Mouse (Mus musculus) layer of hippocampus, postnatal 14 days (tissue): Measurements from ENCODE around the gene Map3k9. TPM values are rescaled to one million over a fixed set of nuclear protein-coding genes. Genes with fewer than 3 reads are reported as not detected.

Source experiments
- DNase-seq, 2 experiments: peaks; one replicate each; pipeline ENCODE4 v3.0.0; 2021 to 2022; ENCODE audit warnings: low spot score in 2 of 2, mixed read lengths in 1 of 2
- total RNA-seq, 2 experiments: library from RNA; stranded (reverse); gene quantifications; 2 replicates each; pipeline ENCODE4 v1.2.3; 2021

Gene Map3k9
- total RNA-seq, 2 experiments from 2014 or later, result 36.6 to 44.4 TPM

- no peak for DNase-seq
Observed at GRCm38 (mm10) chr12:81719715-81720114, 61.3 kb downstream of the Map3k9 start.

- peak in 1 of 2 experiments; percentile 33 for DNase-seq
Observed at GRCm38 (mm10) chr12:81719161-81719560, 61.8 kb downstream of the Map3k9 start.

GRCm38 (mm10) chr12:81712618-81713017 is 68.4 kb downstream of the Map3k9 start:
- DNase-seq, result no peak

GRCm38 (mm10) chr12:81702903-81703302 is 78.1 kb downstream of the Map3k9 start:
- DNase-seq, result peak in 1 of 2 experiments; percentile 32

GRCm38 (mm10) chr12:81698011-81698410 is 83.0 kb downstream of the Map3k9 start:
- no peak for DNase-seq

- no peak for DNase-seq
Observed at GRCm38 (mm10) chr12:81691177-81691730, 89.7 kb downstream of the Map3k9 start.

- no peak for DNase-seq
Observed at GRCm38 (mm10) chr12:81690751-81691150, 90.2 kb downstream of the Map3k9 start.

- no peak for DNase-seq
Observed at GRCm38 (mm10) chr12:81690111-81690510, 90.9 kb downstream of the Map3k9 start.

- no peak for DNase-seq
Observed at GRCm38 (mm10) chr12:81689505-81690056, 91.4 kb downstream of the Map3k9 start.

GRCm38 (mm10) chr12:81688537-81688936 is 92.4 kb downstream of the Map3k9 start:
- no peak for DNase-seq

GRCm38 (mm10) chr12:81687873-81688272 is 93.1 kb downstream of the Map3k9 start:
- DNase-seq, result no peak

- no peak for DNase-seq
Observed at GRCm38 (mm10) chr12:81686406-81687117, 94.4 kb downstream of the Map3k9 start.

- DNase-seq, result no peak
Observed at GRCm38 (mm10) chr12:81685981-81686380, 95.0 kb downstream of the Map3k9 start.

- no peak for DNase-seq
Observed at GRCm38 (mm10) chr12:81684096-81684495, 96.9 kb downstream of the Map3k9 start.

- DNase-seq, result no peak
Observed at GRCm38 (mm10) chr12:81683395-81683794, 97.6 kb downstream of the Map3k9 start.

GRCm38 (mm10) chr12:81679807-81680529 is 101.0 kb downstream of the Map3k9 start:
- DNase-seq, result no peak

GRCm38 (mm10) chr12:81675557-81675956 is 105.4 kb downstream of the Map3k9 start:
- DNase-seq, result no peak

Other genes starting within 250 kb of the Map3k9 start
- 10 to 100 TPM; 33.6 to 40.9 TPM for gene Gm20498, start 248.3 kb downstream of the Map3k9 start, total RNA-seq
- 10 to 100 TPM; 21.9 to 22.5 TPM for gene Synj2bp, start 248.3 kb downstream of the Map3k9 start, total RNA-seq
- gene Adam21, start 212.7 kb downstream of the Map3k9 start, total RNA-seq, result under 1 TPM in 1 of 2 experiments, not detected in 1; 0.38 TPM
- gene Med6, start 186.2 kb downstream of the Map3k9 start, total RNA-seq, result 10 to 100 TPM; 21.9 to 23.8 TPM
- gene Ttc9, start 149.9 kb downstream of the Map3k9 start, total RNA-seq, result 10 to 100 TPM; 49.8 to 50.4 TPM
- gene Pcnx, start 78.8 kb upstream of the Map3k9 start, total RNA-seq, result 100 to 1,000 TPM in 1 of 2 experiments, 10 to 100 TPM in 1; 97.4 to 115 TPM